Mouse (Mus musculus) midbrain, postnatal 0 days (tissue): Measurements from ENCODE around the gene Camk2n2. TPM values are rescaled to one million over a fixed set of nuclear protein-coding genes. Genes with fewer than 3 reads are reported as not detected.
"Not testable (repeated sequence)": the region's sequence is repeated elsewhere in the genome, so short reads cannot be mapped to it uniquely, and the experiment has no call there.

Experiments used
- ATAC-seq: fragments of 200-750 bp; cut with Nextera tagmentation; 2 replicates; pipeline ENCODE4 v1.8.0; 2017; ENCODE audit warnings: moderate number of reproducible peaks, mild to moderate bottlenecking, moderate TSS enrichment, moderate library complexity; ENCODE audit not compliant: low FRiP score
- DNase-seq: peaks from one replicate; pipeline ENCODE4 v3.0.0-alpha.2; 2015; ENCODE audit warnings: low spot score
- H3K27ac ChIP-seq: fragments of 300-500 bp; sonication (generic); 2 replicates; pipeline ENCODE4 v1.5.1; 2014; ENCODE audit warnings: low read depth, mild to moderate bottlenecking, low read length, mixed read lengths
- H3K27me3 ChIP-seq: fragments of 300-500 bp; sonication (generic); 2 replicates; pipeline ENCODE4 v1.6.1; 2014; ENCODE audit warnings: low read length, control low read depth, mixed read lengths; ENCODE audit not compliant: insufficient read depth
- H3K36me3 ChIP-seq: fragments of 300-500 bp; sonication (generic); 2 replicates; pipeline ENCODE4 v1.6.1; 2014; ENCODE audit warnings: low read length, control low read depth, mixed read lengths; ENCODE audit not compliant: insufficient read depth
- H3K4me1 ChIP-seq: fragments of 300-500 bp; sonication (generic); 2 replicates; pipeline ENCODE4 v1.6.1; 2014; ENCODE audit warnings: mild to moderate bottlenecking, control low read depth, antibody characterized with exemption, low read length, mixed read lengths; ENCODE audit not compliant: insufficient read depth
- H3K4me2 ChIP-seq: fragments of 300-500 bp; sonication (generic); 2 replicates; pipeline ENCODE4 v1.6.1; 2014; ENCODE audit warnings: low read depth, mild to moderate bottlenecking, low read length, mixed read lengths; ENCODE audit not compliant: poor library complexity, severe bottlenecking
- H3K4me3 ChIP-seq: fragments of 300-500 bp; sonication (generic); 2 replicates; pipeline ENCODE4 v1.5.1; 2014; ENCODE audit warnings: low read depth, mild to moderate bottlenecking, low read length, moderate library complexity
- H3K9ac ChIP-seq: fragments of 300-500 bp; sonication (generic); replicated peaks from 2 replicates; pipeline ENCODE4 v1.6.1; 2014; ENCODE audit warnings: mild to moderate bottlenecking, low read length, moderate library complexity, mixed read lengths; ENCODE audit not compliant: poor library complexity, severe bottlenecking
- H3K9me3 ChIP-seq: fragments of 300-500 bp; sonication (generic); 2 replicates; pipeline ENCODE4 v1.6.1; 2016; ENCODE audit warnings: low read length, control low read depth
- CTCF ChIP-seq: IDR thresholded peaks from 2 replicates; pipeline ENCODE4 v1.5.1; 2016; ENCODE audit warnings: antibody characterized with exemption, mild to moderate bottlenecking
- WGBS: fragments of 180-500 bp; shearing (Covaris S2); extraction: QIAGEN DNeasy Blood & Tissue Kit; methylation state at CpG from one replicate; pipeline ENCODE4 v1.1.7; 2014; 5-methylcytosine and 5-hydroxymethylcytosine counted together
- polyA plus RNA-seq: library from polyadenylated mRNA; unstranded; fragments of >200 nt; fragmentation: Nextera tagmentation; extraction: Ambion mirVana; gene quantifications from 2 replicates; pipeline ENCODE4 v1.2.1, GENCODE M21; 2015
- total RNA-seq: library from RNA; depleted of rRNA; stranded (reverse); fragments of >200 nt; gene quantifications from 2 replicates; pipeline ENCODE4 v1.2.3, GENCODE M21; 2014; rRNA removed

Camk2n2 gene
- 86.3 and 111 TPM in 2 replicates for total RNA-seq
- 85.4 and 87.6 TPM in 2 replicates for polyA plus RNA-seq

- peak within 1 kb of the TSS; percentile 97 for H3K27ac ChIP-seq
- 0 out of 2 replicates have a peak, but pooled peaks cover 8% of the 10 kb centered on the region for H3K36me3 ChIP-seq
- peak; percentile 47 for ATAC-seq
- H3K4me2 ChIP-seq = peak within 1 kb of the TSS; percentile 90
- no peaks in the 10 kb centered on the region for H3K9me3 ChIP-seq
- peak within 1 kb of the TSS; percentile 80 for H3K9ac ChIP-seq
- no peak for TF ChIP-seq CTCF
- H3K27me3 ChIP-seq = no peaks in the 10 kb centered on the region
- peak; percentile 66 for DNase-seq
- H3K4me1 ChIP-seq = peaks cover 6% of the 10 kb centered on the region; the same call in 1 of the 2 replicates
- under 1% methylated on average over 51 of the region's 92 CpGs for WGBS
- peak within 1 kb of the TSS; percentile 69 for H3K4me3 ChIP-seq
Observed at GRCm38 (mm10) chr16:20621191-20621990, at the start of gene Camk2n2. Gene Camk2n2 (minus strand): TSS chr16:20621287.

DNA sequence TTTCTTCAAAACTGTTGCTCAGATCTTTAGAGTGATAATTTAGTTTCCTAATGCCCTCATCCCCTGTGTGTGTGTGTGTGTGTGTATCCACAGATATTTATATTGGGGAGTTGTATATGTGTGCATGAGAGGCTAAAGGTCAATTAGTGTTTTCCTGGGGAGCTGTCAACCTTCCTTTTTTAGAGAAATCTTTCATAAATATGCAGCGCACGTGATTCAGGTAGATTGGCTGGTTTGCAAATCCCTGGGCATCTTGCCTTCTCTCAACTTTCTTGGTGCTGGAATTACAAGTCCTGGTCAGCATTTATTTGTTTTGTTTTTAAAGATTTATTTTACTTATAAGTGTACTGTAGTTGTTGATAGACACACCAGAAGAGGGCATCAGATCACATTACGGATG, 49.2 kb upstream of the Camk2n2 start:
- Histone ChIP-seq H3K36me3 (peaks cover 1% of the 10 kb centered on the region; the same call in 1 of the 2 replicates), H3K9ac (no peak overlapping the region), H3K9me3 (no peaks in the 10 kb centered on the region), H3K4me3 (no peak overlapping the region), H3K4me2 (no peak overlapping the region), H3K27ac (no peak overlapping the region), H3K27me3 (no peaks in the 10 kb centered on the region), H3K4me1 (peaks cover 8% of the 10 kb centered on the region)
- 96% methylated on average over 3 of the region's 3 CpGs for WGBS
- TF ChIP-seq CTCF = no peak
- DNase-seq (no peak), ATAC-seq (no peak)

GRCm38 (mm10) chr16:20668013-20668412, 46.9 kb upstream of the Camk2n2 start, which contains the start of gene Eif4g1:
Gene Eif4g1 (plus strand): TSS chr16:20668313.
- not testable (repeated sequence) for H3K9me3 ChIP-seq, H3K4me1 ChIP-seq, H3K27ac ChIP-seq, H3K9ac ChIP-seq, DNase-seq, H3K27me3 ChIP-seq, H3K36me3 ChIP-seq, ATAC-seq, H3K4me2 ChIP-seq, H3K4me3 ChIP-seq
- WGBS = 98% methylated on average over 3 of the region's 6 CpGs

DNA sequence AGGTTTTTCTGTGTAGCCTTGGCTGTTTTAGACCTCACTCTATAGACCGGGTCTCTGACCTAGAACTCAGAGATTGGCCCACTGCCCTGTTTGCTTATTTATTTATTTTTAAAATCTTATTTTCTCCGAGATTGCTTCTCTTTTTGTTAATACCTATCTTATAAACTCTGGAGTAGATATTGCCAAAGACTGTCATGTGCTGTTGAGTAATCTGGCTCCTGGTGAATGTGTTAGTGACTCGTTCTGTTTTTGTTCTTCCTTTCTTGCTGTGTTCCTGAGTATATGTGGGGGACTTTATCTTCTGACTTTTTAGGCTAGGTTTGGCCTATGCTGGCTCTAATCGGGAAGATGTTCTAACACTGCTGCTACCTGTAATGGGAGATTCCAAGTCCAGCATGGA, 36.6 kb upstream of the Camk2n2 start:
- H3K9ac ChIP-seq = no peak overlapping the region
- no peak for DNase-seq
- H3K4me2 ChIP-seq = no peak overlapping the region
- TF ChIP-seq CTCF = no peak
- H3K27me3 ChIP-seq = no peaks in the 10 kb centered on the region
- 0 out of 2 replicates have a peak, but pooled peaks cover 5% of the 10 kb centered on the region for H3K4me1 ChIP-seq
- ATAC-seq = no peak
- WGBS = 92% methylated on average over 4 of the region's 4 CpGs
- peaks cover 68% of the 10 kb centered on the region for H3K36me3 ChIP-seq
- no peak overlapping the region for H3K4me3 ChIP-seq
- no peak overlapping the region for H3K27ac ChIP-seq
- H3K9me3 ChIP-seq = no peaks in the 10 kb centered on the region

DNA sequence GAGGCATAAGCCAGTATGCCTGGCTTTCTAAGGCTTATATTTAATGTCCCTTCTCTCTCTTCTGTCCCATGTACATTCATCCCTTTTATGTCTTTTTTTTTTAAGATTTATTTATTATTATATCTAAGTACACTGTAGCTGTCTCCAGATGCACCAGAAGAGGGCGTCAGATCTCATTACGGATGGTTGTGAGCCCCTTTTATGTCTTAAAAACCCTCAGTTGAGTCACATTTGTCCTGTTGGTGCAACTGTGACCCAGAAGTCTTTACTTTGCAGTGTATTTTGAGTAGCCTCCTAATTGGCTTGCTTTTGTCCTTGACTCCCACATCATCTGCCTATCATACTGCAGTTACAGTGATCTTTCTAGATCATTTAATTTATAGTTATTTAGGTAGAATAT, 32.2 kb upstream of the Camk2n2 start:
- Histone ChIP-seq H3K4me1 (0 out of 2 replicates have a peak, but pooled peaks cover 6% of the 10 kb centered on the region), H3K27me3 (no peaks in the 10 kb centered on the region), H3K36me3 (peaks cover 33% of the 10 kb centered on the region), H3K4me2 (no peak overlapping the region), H3K27ac (no peak overlapping the region), H3K9ac (no peak overlapping the region), H3K4me3 (no peak overlapping the region), H3K9me3 (no peaks in the 10 kb centered on the region)
- 0 out of 2 replicates have a peak, but pooled peaks have one; percentile 9 for TF ChIP-seq CTCF
- 47% methylated on average over 2 of the region's 2 CpGs for WGBS
- DNase-seq = no peak
- ATAC-seq = no peak

- H3K36me3 ChIP-seq = peaks cover 20% of the 10 kb centered on the region
- DNase-seq (no peak), ATAC-seq (no peak; the same call in 1 of the 2 replicates)
- H3K4me3 ChIP-seq = peak overlapping the region; percentile 64
- peak overlapping the region; percentile 79 for H3K9ac ChIP-seq
- 15% methylated on average over 10 of the region's 12 CpGs for WGBS
- H3K4me2 ChIP-seq = peak overlapping the region; percentile 78
- TF ChIP-seq CTCF = no peak
- peak overlapping the region; percentile 73 for H3K27ac ChIP-seq
- H3K27me3 ChIP-seq = no peaks in the 10 kb centered on the region
- H3K4me1 ChIP-seq = 0 out of 2 replicates have a peak, but pooled peaks cover 6% of the 10 kb centered on the region
- no peaks in the 10 kb centered on the region for H3K9me3 ChIP-seq
Observed at GRCm38 (mm10) chr16:20651947-20652310, 30.8 kb upstream of the Camk2n2 start.
